Mouse (Mus musculus): ENCODE measurements at regions not wholly inside any gene's neighbourhood (a gene's known extent, or its start where the extent isn't known, plus 50 kb on each side); places are given as distances from the start of the nearest gene placed in this dataset.
"Not testable (repeated sequence)": the region's sequence is repeated elsewhere in the genome, so short reads cannot be mapped to it uniquely, and the experiment has no call there.

GRCm38 (mm10) chr6:37662747-37663146, 132.8 kb downstream of the Akr1d1 start:
- no peak overlapping the region for H3K4me2 ChIP-seq (replicated peaks)
- H3K4me3 ChIP-seq = no peak overlapping the region
- no peaks in the 10 kb centered on the region for H3K9me3 ChIP-seq
- no peak overlapping the region for H3K9ac ChIP-seq
- H3K27me3 ChIP-seq = no peaks in the 10 kb centered on the region
- no peak overlapping the region for H3K27ac ChIP-seq
- no peaks in the 10 kb centered on the region for H3K36me3 ChIP-seq
- WGBS = 44% methylated on average over 2 of the region's 2 CpGs
- H3K4me1 ChIP-seq = no peaks in the 10 kb centered on the region
- no peak for ATAC-seq (ENCODE audit: insufficient number of reproducible peaks, insufficient read depth, low FRiP score, low TSS enrichment)

GRCm38 (mm10) chr6:37665576-37665975, 135.6 kb downstream of the Akr1d1 start:
- no peak for ATAC-seq (ENCODE audit: insufficient number of reproducible peaks, insufficient read depth, low FRiP score, low TSS enrichment)
- no peak overlapping the region for H3K9ac ChIP-seq
- no peaks in the 10 kb centered on the region for H3K36me3 ChIP-seq
- 82% methylated on average over 5 of the region's 5 CpGs for WGBS
- no peaks in the 10 kb centered on the region for H3K27me3 ChIP-seq
- no peak overlapping the region for H3K4me3 ChIP-seq
- no peaks in the 10 kb centered on the region for H3K9me3 ChIP-seq
- no peak overlapping the region for H3K4me2 ChIP-seq (replicated peaks)
- no peaks in the 10 kb centered on the region for H3K4me1 ChIP-seq
- no peak overlapping the region for H3K27ac ChIP-seq

- no peak overlapping the region for H3K27ac ChIP-seq
- 63% methylated on average over 2 of the region's 2 CpGs for WGBS
- H3K9ac ChIP-seq = no peak overlapping the region
- H3K36me3 ChIP-seq = no peaks in the 10 kb centered on the region
- H3K4me3 ChIP-seq = no peak overlapping the region
- no peaks in the 10 kb centered on the region for H3K4me1 ChIP-seq
- H3K27me3 ChIP-seq = no peaks in the 10 kb centered on the region
- no peaks in the 10 kb centered on the region for H3K9me3 ChIP-seq
- ATAC-seq (ENCODE audit: insufficient number of reproducible peaks, insufficient read depth, low FRiP score, low TSS enrichment) = no peak
- no peak overlapping the region for H3K4me2 ChIP-seq (replicated peaks)
Measured at GRCm38 (mm10) chr6:37669407-37669806, 139.4 kb downstream of the Akr1d1 start.

DNA sequence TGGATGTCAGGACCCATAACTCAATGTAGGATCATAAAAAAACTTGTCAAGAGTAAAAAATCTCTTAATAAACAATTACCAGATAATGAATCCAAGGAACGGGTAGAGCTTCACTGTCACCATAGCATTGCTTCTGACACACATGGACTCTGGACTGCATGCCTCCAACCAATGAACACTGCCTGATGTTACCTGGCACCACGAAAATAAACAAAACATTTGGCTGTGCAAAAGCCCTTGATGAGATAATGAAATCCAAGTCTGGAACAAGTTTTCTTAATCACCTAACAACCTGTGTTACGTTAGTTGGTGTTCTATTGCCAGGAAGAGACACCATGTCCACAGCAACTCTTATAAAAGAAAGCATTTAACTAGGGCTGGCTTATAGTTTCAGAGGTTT, 140.7 kb downstream of the Akr1d1 start:
- no peak overlapping the region for H3K4me2 ChIP-seq (replicated peaks)
- no peak overlapping the region for H3K4me3 ChIP-seq
- no peak overlapping the region for H3K9ac ChIP-seq
- 73% methylated on average over 3 of the region's 3 CpGs for WGBS
- no peaks in the 10 kb centered on the region for H3K9me3 ChIP-seq
- H3K27me3 ChIP-seq = no peaks in the 10 kb centered on the region
- ATAC-seq (ENCODE audit: insufficient number of reproducible peaks, insufficient read depth, low FRiP score, low TSS enrichment) = no peak
- H3K4me1 ChIP-seq = no peaks in the 10 kb centered on the region
- no peaks in the 10 kb centered on the region for H3K36me3 ChIP-seq
- no peak overlapping the region for H3K27ac ChIP-seq

DNA sequence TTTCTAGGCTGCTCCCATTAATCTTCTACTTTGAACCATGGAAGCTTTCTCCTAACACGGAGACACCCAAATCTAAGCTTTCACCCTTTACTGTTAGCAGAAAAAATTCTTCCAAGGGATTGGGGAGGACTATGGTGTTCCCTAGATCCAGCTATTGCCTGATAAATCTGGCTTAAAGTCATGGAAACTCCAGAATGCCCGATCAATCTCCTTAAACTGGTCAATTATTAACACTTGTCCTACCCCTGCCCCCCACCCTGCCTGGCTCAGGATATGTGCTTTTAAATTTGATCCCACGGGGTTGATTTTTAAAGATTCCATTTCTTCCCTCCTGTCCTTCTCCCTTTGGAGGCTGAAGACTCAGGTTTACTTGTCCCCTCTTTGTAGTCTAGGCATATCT, 149.9 kb downstream of the Akr1d1 start:
- ATAC-seq (ENCODE audit: insufficient number of reproducible peaks, insufficient read depth, low FRiP score, low TSS enrichment) = no peak
- Histone ChIP-seq H3K27me3 (no peaks in the 10 kb centered on the region), H3K9ac (no peak overlapping the region), H3K4me2 (replicated peaks) (no peak overlapping the region), H3K4me1 (no peaks in the 10 kb centered on the region), H3K27ac (no peak overlapping the region), H3K9me3 (0 out of 2 replicates have a peak, but pooled peaks cover 6% of the 10 kb centered on the region), H3K36me3 (no peaks in the 10 kb centered on the region), H3K4me3 (no peak overlapping the region)
- 75% methylated on average over 3 of the region's 3 CpGs for whole genome bisulfite sequencing

- H3K27ac ChIP-seq; H3K9me3 ChIP-seq; H3K4me2 ChIP-seq (replicated peaks); H3K4me3 ChIP-seq; H3K27me3 ChIP-seq; H3K9ac ChIP-seq; ATAC-seq (ENCODE audit: insufficient number of reproducible peaks, insufficient read depth, low FRiP score, low TSS enrichment); H3K36me3 ChIP-seq; H3K4me1 ChIP-seq: not testable (repeated sequence)
- 88% methylated on average over 2 of the region's 2 CpGs for WGBS
Measured at GRCm38 (mm10) chr6:37681331-37681730, 151.4 kb downstream of the Akr1d1 start.

- no peaks in the 10 kb centered on the region for H3K27me3 ChIP-seq
- no peak overlapping the region for H3K4me3 ChIP-seq
- 0 out of 2 replicates have a peak, but pooled peaks cover 9% of the 10 kb centered on the region for H3K9me3 ChIP-seq
- H3K9ac ChIP-seq = no peak overlapping the region
- WGBS = 96% methylated on average over 14 of the region's 14 CpGs
- no peaks in the 10 kb centered on the region for H3K4me1 ChIP-seq
- H3K4me2 ChIP-seq (replicated peaks) = no peak overlapping the region
- no peaks in the 10 kb centered on the region for H3K36me3 ChIP-seq
- H3K27ac ChIP-seq = no peak overlapping the region
- ATAC-seq (ENCODE audit: insufficient number of reproducible peaks, insufficient read depth, low FRiP score, low TSS enrichment) = no peak
Measured at GRCm38 (mm10) chr6:37686094-37686493, 156.1 kb downstream of the Akr1d1 start.

DNA sequence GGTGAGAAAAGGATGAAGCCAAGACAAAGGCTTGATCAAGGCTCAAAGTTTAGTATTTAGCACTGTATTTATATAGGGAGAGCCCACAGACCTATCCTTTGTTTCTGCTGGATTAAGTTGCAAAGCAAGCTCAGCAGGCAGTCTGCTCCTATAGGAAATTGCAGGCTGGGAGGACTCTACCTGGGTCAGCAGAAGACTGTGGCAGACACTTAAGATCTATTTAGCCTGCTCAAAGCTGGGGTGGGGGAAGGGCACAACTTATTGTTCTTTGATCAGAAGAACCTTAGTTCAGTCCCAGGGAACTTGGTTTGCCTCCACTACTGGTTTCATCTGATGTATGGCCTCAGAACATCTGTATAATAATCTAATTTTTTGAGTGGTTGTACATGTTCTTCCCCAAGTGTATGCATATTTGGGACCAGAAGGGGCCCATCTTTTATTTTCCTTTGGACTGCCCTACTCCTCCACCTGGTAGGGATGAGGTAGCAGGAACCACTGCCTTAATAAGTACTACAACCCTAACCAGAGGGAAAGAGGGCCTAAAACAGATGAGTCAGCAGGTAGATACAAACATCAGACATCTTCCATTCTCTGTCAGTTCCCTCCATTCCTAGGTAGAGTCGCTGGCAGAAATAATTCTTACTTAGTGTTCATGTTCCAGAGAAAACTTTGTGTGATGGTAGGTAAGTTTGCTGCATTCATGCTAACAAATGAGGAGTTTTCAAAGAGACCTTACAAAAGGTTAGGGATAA, 159.1 kb downstream of the Akr1d1 start:
- no peak overlapping the region for H3K9ac ChIP-seq
- 31% methylated on average over 1 of the region's 1 CpGs for WGBS
- no peak for ATAC-seq (ENCODE audit: insufficient number of reproducible peaks, insufficient read depth, low FRiP score, low TSS enrichment)

DNA sequence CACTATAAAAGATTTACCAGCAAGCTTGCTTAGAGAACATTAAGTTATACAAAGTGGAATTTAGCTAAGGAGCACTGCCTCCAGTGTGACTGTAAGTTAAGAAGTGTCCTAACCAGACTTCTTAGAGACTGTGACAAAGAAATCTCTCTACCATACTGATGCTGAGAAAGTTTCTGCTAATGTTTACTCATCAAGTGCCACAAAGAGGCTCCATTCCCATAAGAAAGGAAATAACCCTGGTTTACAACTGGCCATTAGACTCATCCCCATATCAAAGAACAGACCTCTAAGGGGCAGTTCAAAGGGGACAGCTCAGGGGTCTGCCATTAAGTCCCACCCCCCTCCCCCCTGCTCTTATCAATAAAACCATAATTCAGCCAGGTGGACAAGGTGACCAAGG, 159.7 kb downstream of the Akr1d1 start:
- H3K36me3 ChIP-seq = no peaks in the 10 kb centered on the region
- H3K4me2 ChIP-seq (replicated peaks) = no peak overlapping the region
- H3K27me3 ChIP-seq = no peaks in the 10 kb centered on the region
- ATAC-seq (ENCODE audit: insufficient number of reproducible peaks, insufficient read depth, low FRiP score, low TSS enrichment) = no peak
- no peak overlapping the region for H3K9ac ChIP-seq
- no peak overlapping the region for H3K4me3 ChIP-seq
- 0 out of 2 replicates have a peak, but pooled peaks cover 3% of the 10 kb centered on the region for H3K9me3 ChIP-seq
- H3K27ac ChIP-seq = no peak overlapping the region
- H3K4me1 ChIP-seq = no peaks in the 10 kb centered on the region

More for the DNA sequence above, 159.1 kb downstream of the Akr1d1 start:
- H3K9me3 ChIP-seq = 0 out of 2 replicates have a peak, but pooled peaks cover 3% of the 10 kb centered on the region
- H3K4me3 ChIP-seq = no peak overlapping the region
- H3K27me3 ChIP-seq = no peaks in the 10 kb centered on the region
- H3K36me3 ChIP-seq = no peaks in the 10 kb centered on the region
- H3K27ac ChIP-seq = no peak overlapping the region
- no peaks in the 10 kb centered on the region for H3K4me1 ChIP-seq
- H3K4me2 ChIP-seq (replicated peaks) = no peak overlapping the region

GRCm38 (mm10) chr6:37691976-37692644, 162.1 kb downstream of the Akr1d1 start:
- no peak overlapping the region for H3K27ac ChIP-seq
- H3K4me3 ChIP-seq = no peak overlapping the region
- no peaks in the 10 kb centered on the region for H3K36me3 ChIP-seq
- H3K27me3 ChIP-seq = no peaks in the 10 kb centered on the region
- H3K9ac ChIP-seq = no peak overlapping the region
- no peaks in the 10 kb centered on the region for H3K9me3 ChIP-seq
- WGBS = 91% methylated on average over 7 of the region's 7 CpGs
- no peak overlapping the region for H3K4me2 ChIP-seq (replicated peaks)
- ATAC-seq (ENCODE audit: insufficient number of reproducible peaks, insufficient read depth, low FRiP score, low TSS enrichment) = no peak
- no peaks in the 10 kb centered on the region for H3K4me1 ChIP-seq

DNA sequence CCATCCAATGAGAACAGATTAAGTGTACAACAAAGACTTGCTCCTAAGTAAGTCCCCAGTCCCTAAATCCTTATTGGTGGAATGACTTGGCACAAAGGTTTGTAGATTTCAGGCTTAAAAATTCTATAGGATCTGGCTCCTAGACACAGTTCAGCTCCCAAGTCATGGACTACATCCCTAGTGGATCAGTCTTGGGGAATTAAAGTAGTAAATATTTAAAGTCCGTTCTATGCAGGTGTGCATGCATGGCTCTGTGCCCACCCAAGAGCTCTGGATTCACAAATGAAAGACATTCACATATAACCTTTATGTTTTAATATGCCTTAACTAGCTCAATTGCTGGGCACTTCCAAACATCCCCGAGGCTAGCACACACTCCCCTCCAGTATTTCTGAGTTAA, 162.8 kb downstream of the Akr1d1 start:
- 83% methylated on average over 2 of the region's 2 CpGs for WGBS
- no peak overlapping the region for H3K9ac ChIP-seq
- no peaks in the 10 kb centered on the region for H3K9me3 ChIP-seq
- no peak overlapping the region for H3K27ac ChIP-seq
- H3K4me2 ChIP-seq (replicated peaks) = no peak overlapping the region
- no peaks in the 10 kb centered on the region for H3K4me1 ChIP-seq
- no peak overlapping the region for H3K4me3 ChIP-seq
- H3K27me3 ChIP-seq = no peaks in the 10 kb centered on the region
- no peak for ATAC-seq (ENCODE audit: insufficient number of reproducible peaks, insufficient read depth, low FRiP score, low TSS enrichment)
- no peaks in the 10 kb centered on the region for H3K36me3 ChIP-seq

DNA sequence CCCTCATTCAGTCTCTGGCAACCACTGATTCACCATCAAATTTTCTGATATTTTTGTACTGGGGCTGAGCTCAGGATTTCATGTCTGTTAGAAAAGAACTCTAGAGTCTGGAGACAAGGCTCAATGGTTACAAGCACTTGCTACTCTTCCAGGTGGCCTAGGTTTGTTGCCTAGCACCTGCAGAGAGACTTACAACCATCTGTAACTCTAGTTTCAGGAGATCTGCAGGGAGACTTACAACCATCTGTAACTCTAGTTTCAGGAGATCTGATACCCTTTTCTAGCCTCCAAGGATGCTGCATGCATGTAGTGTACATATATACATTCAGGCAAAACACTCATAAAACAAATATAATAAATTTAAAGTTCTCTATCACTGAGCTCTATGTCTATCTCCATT, 166.1 kb downstream of the Akr1d1 start:
- Histone ChIP-seq H3K27me3 (no peaks in the 10 kb centered on the region), H3K9ac (no peak overlapping the region), H3K9me3 (no peaks in the 10 kb centered on the region), H3K4me1 (no peaks in the 10 kb centered on the region), H3K27ac (no peak overlapping the region), H3K4me2 (replicated peaks) (no peak overlapping the region), H3K36me3 (no peaks in the 10 kb centered on the region), H3K4me3 (no peak overlapping the region)
- no peak for ATAC-seq (ENCODE audit: insufficient number of reproducible peaks, insufficient read depth, low FRiP score, low TSS enrichment)
